Mouse (Mus musculus): ENCODE results near the gene Olfr1395. TPM values are rescaled to one million over a fixed set of nuclear protein-coding genes. Genes with fewer than 3 reads are reported as not detected.

Olfr1395 gene
- not detected in 2 replicates for polyA plus RNA-seq (2016; fragmentation: Nextera tagmentation; extraction: Ambion mirVana)

- H3K9ac ChIP-seq (replicated peaks): no peak within 1 kb of the TSS
- no peak for ATAC-seq (ENCODE audit: insufficient number of reproducible peaks, insufficient read depth, low FRiP score, low TSS enrichment, low read depth)
- no peaks in the 10 kb centered on the region for H3K9me3 ChIP-seq
- no peaks in the 10 kb centered on the region for H3K4me1 ChIP-seq (replicated peaks)
- H3K4me3 ChIP-seq (replicated peaks): no peak within 1 kb of the TSS
- H3K4me2 ChIP-seq: no peak within 1 kb of the TSS
- 90% methylated on average over 6 of the region's 6 CpGs for WGBS
- no peak within 1 kb of the TSS for H3K27ac ChIP-seq
- H3K36me3 ChIP-seq: no peaks in the 10 kb centered on the region
- no peaks in the 10 kb centered on the region for H3K27me3 ChIP-seq
Measured at GRCm38 (mm10) chr11:49141974-49142373, at the start of gene Olfr1395. Olfr1395 (plus strand) TSS chr11:49142274.

- Histone ChIP-seq H3K27me3 (no peaks in the 10 kb centered on the region), H3K4me2 (no peak overlapping the region), H3K4me3 (replicated peaks) (no peak overlapping the region), H3K9ac (replicated peaks) (no peak overlapping the region), H3K27ac (no peak overlapping the region), H3K9me3 (no peaks in the 10 kb centered on the region), H3K4me1 (replicated peaks) (peaks cover 6% of the 10 kb centered on the region), H3K36me3 (no peaks in the 10 kb centered on the region)
- 87% methylated on average over 2 of the region's 2 CpGs for WGBS
- no peak for ATAC-seq (ENCODE audit: insufficient number of reproducible peaks, insufficient read depth, low FRiP score, low TSS enrichment, low read depth)
Measured at GRCm38 (mm10) chr11:49092786-49093185, 49.3 kb upstream of the Olfr1395 start.

- Histone ChIP-seq H3K4me3 (replicated peaks) (no peak overlapping the region), H3K4me2 (no peak overlapping the region), H3K9ac (replicated peaks) (no peak overlapping the region), H3K36me3 (no peaks in the 10 kb centered on the region), H3K27me3 (no peaks in the 10 kb centered on the region), H3K4me1 (replicated peaks) (no peaks in the 10 kb centered on the region), H3K27ac (no peak overlapping the region), H3K9me3 (no peaks in the 10 kb centered on the region)
- no peak for ATAC-seq (ENCODE audit: insufficient number of reproducible peaks, insufficient read depth, low FRiP score, low TSS enrichment, low read depth)
- 84% methylated on average over 6 of the region's 6 CpGs for WGBS
Measured at GRCm38 (mm10) chr11:49093861-49094660, 48.0 kb upstream of the Olfr1395 start.

GRCm38 (mm10) chr11:49095367-49095766 lies 46.7 kb upstream of the Olfr1395 start:
- H3K4me2 ChIP-seq: no peak overlapping the region
- ATAC-seq (ENCODE audit: insufficient number of reproducible peaks, insufficient read depth, low FRiP score, low TSS enrichment, low read depth): no peak
- no peak overlapping the region for H3K4me3 ChIP-seq (replicated peaks)
- H3K27me3 ChIP-seq: no peaks in the 10 kb centered on the region
- no peaks in the 10 kb centered on the region for H3K9me3 ChIP-seq
- H3K36me3 ChIP-seq: no peaks in the 10 kb centered on the region
- H3K27ac ChIP-seq: no peak overlapping the region
- 92% methylated on average over 4 of the region's 4 CpGs for WGBS
- H3K4me1 ChIP-seq (replicated peaks): no peaks in the 10 kb centered on the region
- no peak overlapping the region for H3K9ac ChIP-seq (replicated peaks)

- Histone ChIP-seq H3K4me1 (replicated peaks) (no peaks in the 10 kb centered on the region), H3K9ac (replicated peaks) (no peak overlapping the region), H3K4me2 (no peak overlapping the region), H3K4me3 (replicated peaks) (no peak overlapping the region), H3K9me3 (no peaks in the 10 kb centered on the region), H3K36me3 (no peaks in the 10 kb centered on the region), H3K27ac (no peak overlapping the region), H3K27me3 (no peaks in the 10 kb centered on the region)
- ATAC-seq (ENCODE audit: insufficient number of reproducible peaks, insufficient read depth, low FRiP score, low TSS enrichment, low read depth): no peak
- WGBS: 76% methylated on average over 3 of the region's 3 CpGs
Measured at GRCm38 (mm10) chr11:49100409-49100808, 41.7 kb upstream of the Olfr1395 start.

GRCm38 (mm10) chr11:49101500-49101899 lies 40.6 kb upstream of the Olfr1395 start:
- H3K27me3 ChIP-seq: no peaks in the 10 kb centered on the region
- H3K4me1 ChIP-seq (replicated peaks): no peaks in the 10 kb centered on the region
- no peak overlapping the region for H3K27ac ChIP-seq
- H3K9me3 ChIP-seq: no peaks in the 10 kb centered on the region
- no peak overlapping the region for H3K4me3 ChIP-seq (replicated peaks)
- WGBS: 50% methylated on average over 5 of the region's 5 CpGs
- H3K4me2 ChIP-seq: no peak overlapping the region
- H3K9ac ChIP-seq (replicated peaks): no peak overlapping the region
- no peaks in the 10 kb centered on the region for H3K36me3 ChIP-seq
- no peak for ATAC-seq (ENCODE audit: insufficient number of reproducible peaks, insufficient read depth, low FRiP score, low TSS enrichment, low read depth)

GRCm38 (mm10) chr11:49103047-49103693 lies 38.9 kb upstream of the Olfr1395 start:
- H3K9ac ChIP-seq (replicated peaks): no peak overlapping the region
- H3K4me3 ChIP-seq (replicated peaks): no peak overlapping the region
- 19% methylated on average over 8 of the region's 8 CpGs for WGBS
- no peak overlapping the region for H3K27ac ChIP-seq
- no peaks in the 10 kb centered on the region for H3K36me3 ChIP-seq
- no peaks in the 10 kb centered on the region for H3K9me3 ChIP-seq
- ATAC-seq (ENCODE audit: insufficient number of reproducible peaks, insufficient read depth, low FRiP score, low TSS enrichment, low read depth): no peak
- H3K27me3 ChIP-seq: no peaks in the 10 kb centered on the region
- no peak overlapping the region; the same call in 1 of the 2 replicates for H3K4me2 ChIP-seq
- no peaks in the 10 kb centered on the region for H3K4me1 ChIP-seq (replicated peaks)

GRCm38 (mm10) chr11:49105752-49106151 lies 36.3 kb upstream of the Olfr1395 start:
- H3K36me3 ChIP-seq: no peaks in the 10 kb centered on the region
- WGBS: 76% methylated on average over 1 of the region's 1 CpGs
- no peak overlapping the region for H3K9ac ChIP-seq (replicated peaks)
- no peaks in the 10 kb centered on the region for H3K9me3 ChIP-seq
- H3K4me2 ChIP-seq: no peak overlapping the region
- no peaks in the 10 kb centered on the region for H3K27me3 ChIP-seq
- no peaks in the 10 kb centered on the region for H3K4me1 ChIP-seq (replicated peaks)
- ATAC-seq (ENCODE audit: insufficient number of reproducible peaks, insufficient read depth, low FRiP score, low TSS enrichment, low read depth): no peak
- H3K27ac ChIP-seq: no peak overlapping the region
- no peak overlapping the region for H3K4me3 ChIP-seq (replicated peaks)

- H3K4me2 ChIP-seq: no peak overlapping the region
- H3K9ac ChIP-seq (replicated peaks): no peak overlapping the region
- no peak for ATAC-seq (ENCODE audit: insufficient number of reproducible peaks, insufficient read depth, low FRiP score, low TSS enrichment, low read depth)
- H3K36me3 ChIP-seq: no peaks in the 10 kb centered on the region
- H3K27ac ChIP-seq: no peak overlapping the region
- H3K27me3 ChIP-seq: no peaks in the 10 kb centered on the region
- no peaks in the 10 kb centered on the region for H3K4me1 ChIP-seq (replicated peaks)
- 52% methylated on average over 10 of the region's 10 CpGs for WGBS
- no peak overlapping the region for H3K4me3 ChIP-seq (replicated peaks)
- H3K9me3 ChIP-seq: no peaks in the 10 kb centered on the region
Measured at GRCm38 (mm10) chr11:49107650-49108537, 34.2 kb upstream of the Olfr1395 start.

GRCm38 (mm10) chr11:49108833-49109232 lies 33.2 kb upstream of the Olfr1395 start:
- H3K4me3 ChIP-seq (replicated peaks): no peak overlapping the region
- 45% methylated on average over 1 of the region's 1 CpGs for WGBS
- no peaks in the 10 kb centered on the region for H3K36me3 ChIP-seq
- no peak overlapping the region for H3K27ac ChIP-seq
- ATAC-seq (ENCODE audit: insufficient number of reproducible peaks, insufficient read depth, low FRiP score, low TSS enrichment, low read depth): no peak
- H3K9ac ChIP-seq (replicated peaks): no peak overlapping the region
- no peaks in the 10 kb centered on the region for H3K4me1 ChIP-seq (replicated peaks)
- H3K27me3 ChIP-seq: no peaks in the 10 kb centered on the region
- H3K4me2 ChIP-seq: no peak overlapping the region
- H3K9me3 ChIP-seq: no peaks in the 10 kb centered on the region

- H3K36me3 ChIP-seq: no peaks in the 10 kb centered on the region
- H3K9me3 ChIP-seq: no peaks in the 10 kb centered on the region
- ATAC-seq (ENCODE audit: insufficient number of reproducible peaks, insufficient read depth, low FRiP score, low TSS enrichment, low read depth): no peak
- 66% methylated on average over 1 of the region's 1 CpGs for WGBS
- no peaks in the 10 kb centered on the region for H3K4me1 ChIP-seq (replicated peaks)
- H3K9ac ChIP-seq (replicated peaks): no peak overlapping the region
- H3K27me3 ChIP-seq: no peaks in the 10 kb centered on the region
- no peak overlapping the region for H3K4me3 ChIP-seq (replicated peaks)
- H3K27ac ChIP-seq: no peak overlapping the region
- no peak overlapping the region for H3K4me2 ChIP-seq
Measured at GRCm38 (mm10) chr11:49111000-49111399, 31.1 kb upstream of the Olfr1395 start.
